Comparison of ENCODE assay signal across 16 mouse cellular contexts in the genomic region with DNA sequence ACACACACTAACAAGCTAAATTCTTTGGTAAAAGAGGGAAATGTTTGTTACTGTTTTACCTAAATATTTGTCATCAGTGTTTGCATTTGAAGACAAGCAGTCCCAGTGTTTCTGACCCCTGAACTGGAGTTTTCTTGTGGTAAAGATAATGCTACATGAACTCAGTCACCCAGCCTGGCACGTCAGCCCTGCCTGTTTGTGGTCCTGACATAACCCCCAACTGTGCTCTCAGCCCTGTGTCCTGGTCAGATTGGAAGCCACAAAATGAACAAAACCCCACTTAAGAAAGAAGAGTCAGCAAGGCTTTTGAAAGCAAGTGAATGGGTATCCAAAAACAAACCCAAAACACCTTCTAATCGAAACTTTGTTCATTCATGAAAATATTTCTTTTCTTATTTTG.
"Had no signal": no experiment of that assay in that cellular context is flagged by ENCODE, and none has a peak within 500 bp of the region (broad histone marks: within the 10 kb centered on the region; RNA-seq: fewer than 3 reads in every experiment).

No protein-coding gene starts in this region.

- H3K27ac ChIP-seq: midbrain, embryonic 10.5 days; midbrain, embryonic 12.5 days; neural tube, embryonic 12.5 days; stomach, embryonic 15.5 days; stomach, postnatal 0 days had no signal

- H3K4me2 ChIP-seq: lung, embryonic 14.5 days; midbrain, embryonic 12.5 days; neural tube, embryonic 12.5 days; stomach, embryonic 15.5 days had no signal

- H3K9ac ChIP-seq: lung, embryonic 14.5 days; midbrain, embryonic 12.5 days; neural tube, embryonic 12.5 days; stomach, embryonic 15.5 days had no signal

- H3K4me1 ChIP-seq: neural tube, embryonic 12.5 days had no signal

- DNase-seq: lung, adult 18-20 months; lung, embryonic 14.5 days; lung, postnatal 10 days; lung, postnatal 4 days; midbrain, embryonic 14.5 days; right cerebral cortex, postnatal 14 days; thymus, adult 2 months; thymus, postnatal 25 days; thymus, postnatal 4 days had no signal

- H3K36me3 ChIP-seq: midbrain, embryonic 10.5 days; midbrain, embryonic 12.5 days; neural tube, embryonic 12.5 days; stomach, embryonic 15.5 days had no signal

- H3K27me3 ChIP-seq: megakaryocyte, embryonic 14.5 days; midbrain, embryonic 12.5 days; neural tube, embryonic 12.5 days; stomach, embryonic 15.5 days had no signal

- H3K4me3 ChIP-seq: midbrain, embryonic 10.5 days; midbrain, embryonic 12.5 days; neural tube, embryonic 12.5 days; stomach, embryonic 15.5 days had no signal

- H3K9me3 ChIP-seq: megakaryocyte, embryonic 14.5 days; midbrain, embryonic 10.5 days; midbrain, embryonic 12.5 days; neural tube, embryonic 12.5 days; stomach, embryonic 15.5 days had no signal

- ATAC-seq: midbrain, embryonic 16.5 days had no signal
